Mouse (Mus musculus): Measurements from ENCODE around the gene A830018L16Rik.

DNA sequence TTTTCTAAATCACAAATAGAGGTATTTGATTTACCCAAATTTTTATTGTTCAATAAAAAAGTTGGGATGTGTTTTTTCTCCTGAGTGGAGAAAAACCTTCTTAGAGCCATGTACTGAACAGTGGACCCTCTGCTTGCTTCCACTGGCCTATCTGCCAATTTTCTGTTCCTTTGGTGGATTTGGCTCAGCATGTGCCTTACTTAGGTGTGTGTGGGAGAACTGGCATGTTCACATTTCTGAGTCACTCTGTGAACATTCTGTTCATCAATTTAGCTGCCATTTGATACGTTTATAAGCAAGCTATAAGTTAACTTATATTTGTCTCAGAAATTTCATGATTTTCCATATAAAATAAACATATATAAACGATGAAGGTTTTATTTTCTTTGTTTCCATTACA, 159.6 kb downstream of the A830018L16Rik start:
- TF ChIP-seq USF1 (IDR thresholded peaks at IDR 0.05; ENCODE audit: low read depth) (no peak), POLR2A (IDR thresholded peaks at IDR 0.05; ENCODE audit: insufficient read length, low read depth) (no peak), TCF12 (IDR thresholded peaks at IDR 0.05; ENCODE audit: insufficient read depth, poor library complexity, severe bottlenecking) (no peak), MAX (IDR thresholded peaks at IDR 0.05; ENCODE audit: low read depth) (no peak)

Data from myocyte (in vitro differentiated cells).